Comparison of ENCODE assay signal across 16 mouse cellular contexts in the genomic region with DNA sequence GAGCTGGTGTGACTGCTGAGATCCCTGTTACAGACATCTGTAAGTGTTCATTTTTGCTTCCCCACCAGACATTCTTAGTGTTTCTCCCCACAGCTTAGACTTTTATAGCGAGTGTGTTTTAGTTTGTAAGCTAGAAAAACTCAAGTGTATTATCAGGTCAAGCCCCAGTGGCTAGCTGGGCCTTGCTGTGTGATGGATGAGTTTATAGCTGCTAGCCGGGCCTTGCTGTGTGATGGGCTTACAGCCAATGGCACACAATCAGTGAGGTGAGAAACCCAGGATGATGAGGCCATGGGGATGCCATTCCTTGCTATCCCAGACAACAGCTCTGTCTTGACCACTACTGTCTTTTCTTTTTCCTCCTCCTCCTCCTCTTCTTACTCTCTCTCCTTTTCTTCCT.
"Had no signal": no experiment of that assay in that cellular context is flagged by ENCODE, and none has a peak within 500 bp of the region (broad histone marks: within the 10 kb centered on the region; RNA-seq: fewer than 3 reads in every experiment).

No protein-coding gene starts in this region.

- H3K27ac ChIP-seq: neural tube, embryonic 13.5 days; neural tube, embryonic 15.5 days; stomach, embryonic 15.5 days; stomach, postnatal 0 days had no signal

- H3K4me3 ChIP-seq: neural tube, embryonic 13.5 days; neural tube, embryonic 15.5 days; stomach, embryonic 15.5 days had no signal

- H3K9ac ChIP-seq: neural tube, embryonic 13.5 days; neural tube, embryonic 15.5 days; stomach, embryonic 15.5 days had no signal

- DNase-seq: retina, postnatal 1 day; right cerebral cortex, adult 18-20 months; right cerebral cortex, postnatal 14 days; right cerebral cortex, postnatal 25 days; right cerebral cortex, postnatal 4 days; spleen, adult 18-20 months; thymus, adult 18-20 months; thymus, adult 2 months; thymus, postnatal 14 days; thymus, postnatal 25 days; thymus, postnatal 36 days; thymus, postnatal 4 days had no signal

- H3K27me3 ChIP-seq: neural tube, embryonic 13.5 days; neural tube, embryonic 15.5 days; stomach, embryonic 15.5 days had no signal

- H3K36me3 ChIP-seq: neural tube, embryonic 13.5 days; neural tube, embryonic 15.5 days; stomach, embryonic 15.5 days had no signal

- H3K9me3 ChIP-seq: neural tube, embryonic 13.5 days; neural tube, embryonic 15.5 days; stomach, embryonic 15.5 days had no signal

- H3K4me2 ChIP-seq: neural tube, embryonic 13.5 days; neural tube, embryonic 15.5 days; stomach, embryonic 15.5 days had no signal

- H3K4me1 ChIP-seq: neural tube, embryonic 13.5 days; neural tube, embryonic 15.5 days; stomach, embryonic 15.5 days had no signal
